Mouse (Mus musculus) adrenal gland, postnatal 0 days (tissue): Measurements from ENCODE around the gene Ypel1. TPM values are rescaled to one million over a fixed set of nuclear protein-coding genes. Genes with fewer than 3 reads are reported as not detected.
A peak's percentile ranks its signal among the peaks of the same experiment; 100 is the strongest.

Source experiments
- microRNA-seq: library from miRNA; unstranded; fragments of <30 nt; microRNA quantifications from one replicate; pipeline ENCODE4, GENCODE M21; 2016; ENCODE audit warnings: borderline replicate concordance; ENCODE audit not compliant: insufficient number of aligned reads
- polyA plus RNA-seq: library from polyadenylated mRNA; unstranded; fragments of >200 nt; fragmentation: Nextera tagmentation; extraction: Ambion mirVana; gene quantifications from 2 replicates; pipeline ENCODE4 v1.2.1, GENCODE M21; 2015

Ypel1 gene
- 24.9 and 33.5 TPM in 2 replicates for polyA plus RNA-seq

DNA sequence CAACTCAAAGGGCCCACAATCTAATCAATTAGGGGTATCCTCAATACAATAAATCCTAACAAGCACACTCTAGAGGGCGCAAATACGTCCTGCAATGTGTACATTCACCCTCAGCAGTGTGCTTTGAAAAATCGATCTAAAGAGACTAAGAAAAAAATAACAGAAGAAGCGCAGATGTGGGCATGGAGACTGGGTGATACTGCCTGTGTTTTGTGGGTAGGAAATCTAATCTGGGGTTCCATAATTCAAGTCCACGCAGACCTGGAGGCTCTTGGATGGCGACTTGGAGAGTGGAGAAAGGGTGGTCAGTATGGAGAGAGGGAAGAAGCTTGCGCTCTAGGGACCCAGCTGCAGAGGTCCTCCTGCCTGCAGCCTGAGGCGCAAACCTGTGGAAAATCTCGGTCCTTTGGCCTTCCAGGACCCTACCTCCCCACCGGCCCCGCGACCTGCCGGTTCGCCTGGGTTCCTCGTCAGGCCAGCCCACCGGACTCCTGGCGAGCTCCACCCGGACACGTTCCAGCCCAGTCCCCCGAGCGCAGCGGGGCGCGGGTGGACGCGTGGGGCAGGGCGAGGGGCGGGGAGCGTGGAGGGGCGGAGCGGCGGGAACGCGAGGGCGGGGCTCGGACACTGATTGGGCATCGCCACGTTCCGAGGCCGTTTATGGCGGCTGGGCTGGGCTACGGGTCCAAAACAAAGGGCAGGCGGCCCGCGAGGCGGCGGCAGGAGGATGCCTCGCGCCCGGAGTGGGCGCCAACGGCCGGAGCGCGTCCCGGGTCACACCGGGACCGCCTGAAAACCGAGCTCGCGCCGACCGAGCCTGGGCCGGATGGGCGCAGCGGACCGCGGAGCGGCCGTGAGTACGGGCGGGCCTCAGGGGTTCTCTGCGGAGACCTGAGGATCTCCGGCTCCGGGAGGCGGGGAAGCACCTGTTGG, at the start of gene Ypel1:
Gene Ypel1, plus strand, starts transcription at position 186 of the 933 bp plus-strand sequence.

GRCm38 (mm10) chr16:17110771-17111743, 41.6 kb downstream of the Ypel1 start, which contains the start of gene Ppil2:
Gene Ppil2, minus strand, starts transcription at chr16:17111257.

DNA sequence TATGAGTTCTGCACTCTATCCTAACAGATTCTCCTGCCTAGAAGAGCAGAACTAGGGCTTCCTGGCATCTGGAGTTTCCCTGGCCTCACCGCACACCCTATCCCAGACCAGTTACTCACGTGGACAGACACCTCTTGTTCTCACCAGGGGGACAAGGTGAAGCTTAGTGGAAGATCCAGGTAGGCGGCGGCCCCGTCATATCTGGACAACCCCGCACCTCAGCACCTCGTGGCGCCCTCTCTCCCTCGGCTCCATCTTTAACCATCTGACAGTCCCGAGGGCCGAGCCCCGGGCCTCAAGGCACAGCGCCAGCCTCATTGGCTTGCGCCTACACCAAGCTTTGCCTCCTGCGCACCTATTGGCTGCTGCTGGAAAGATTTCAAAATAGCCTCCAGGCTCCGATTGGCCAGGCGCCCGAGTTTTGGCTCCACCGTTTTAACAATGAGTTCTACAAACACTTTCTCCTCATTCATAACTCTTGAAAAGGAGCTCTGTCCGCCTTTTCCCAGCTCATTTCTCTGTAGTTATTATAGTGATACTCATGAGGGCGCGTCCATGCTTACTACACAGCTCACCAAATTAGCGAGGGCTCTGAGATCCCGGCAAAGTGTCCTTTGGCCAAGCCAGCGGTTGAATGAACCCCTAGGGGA, 55.5 kb downstream of the Ypel1 start, which contains the start of gene 2610318N02Rik:
Gene 2610318N02Rik, minus strand, starts transcription at position 297 of the 650 bp plus-strand sequence.

GRCm38 (mm10) chr16:17132089-17132905, 62.8 kb downstream of the Ypel1 start, which contains the start of gene Sdf2l1:
Gene Sdf2l1, minus strand, starts transcription at chr16:17132383.

Small RNA genes lying within 50 kb of the gene (microRNA-seq; reads per million reads assigned to microRNA genes)
- gene Mir130b (1,796 reads per million, percentile 82 among the genes with 10 or more reads in this experiment), gene Mir301b (38.5 reads per million, percentile 30 among the genes with 10 or more reads in this experiment)

Other genes starting within 250 kb of the Ypel1 start
- gene Spag6l, start 240.2 kb upstream of the Ypel1 start, polyA plus RNA-seq, result 0.32 and 0.40 TPM in 2 replicates
- gene Igll1, start 205.7 kb upstream of the Ypel1 start, polyA plus RNA-seq, result 0.95 and 1.4 TPM in 2 replicates
- gene Top3b, start 199.0 kb upstream of the Ypel1 start, polyA plus RNA-seq, result 28.4 and 47.1 TPM in 2 replicates
- gene Vpreb1, start 198.9 kb upstream of the Ypel1 start, polyA plus RNA-seq, result 1.8 TPM in 2 replicates
- gene Ppm1f, start 173.2 kb upstream of the Ypel1 start, polyA plus RNA-seq, result 11.7 and 15.3 TPM in 2 replicates
- gene Mapk1, start 86.3 kb upstream of the Ypel1 start, polyA plus RNA-seq, result 101 and 153 TPM in 2 replicates
- 82.9 and 125 TPM in 2 replicates for gene Ppil2, start 41.6 kb downstream of the Ypel1 start, polyA plus RNA-seq
- 4.1 and 6.4 TPM in 2 replicates for gene 2610318N02Rik, start 55.5 kb downstream of the Ypel1 start, polyA plus RNA-seq
- 36.6 and 53.6 TPM in 2 replicates for gene Sdf2l1, start 62.7 kb downstream of the Ypel1 start, polyA plus RNA-seq
- gene Ydjc, start 74.9 kb downstream of the Ypel1 start, polyA plus RNA-seq, result 16.8 and 18.3 TPM in 2 replicates
- gene Ccdc116, start 77.5 kb downstream of the Ypel1 start, polyA plus RNA-seq, result 0.28 and 0.55 TPM in 2 replicates
- 286 and 352 TPM in 2 replicates for gene Ube2l3, start 133.0 kb downstream of the Ypel1 start, polyA plus RNA-seq
- gene Rimbp3, start 138.9 kb downstream of the Ypel1 start, polyA plus RNA-seq, result 0.09 and 0.12 TPM in 2 replicates
- gene Hic2, start 163.9 kb downstream of the Ypel1 start, polyA plus RNA-seq, result 1.4 and 1.5 TPM in 2 replicates
- gene Tmem191c, start 206.4 kb downstream of the Ypel1 start, polyA plus RNA-seq, result 7.2 and 17.5 TPM in 2 replicates